Mouse (Mus musculus) forebrain, embryonic 12.5 days (tissue): ENCODE results near the gene Nif3l1. TPM values are rescaled to one million over a fixed set of nuclear protein-coding genes. Genes with fewer than 3 reads are reported as not detected.

Source experiments
- ATAC-seq: fragments of 200-750 bp; cut with Nextera tagmentation; 2 replicates; pipeline ENCODE4 v1.8.0; 2017; ENCODE audit warnings: moderate TSS enrichment; ENCODE audit not compliant: low FRiP score
- H3K27ac ChIP-seq: fragments of 300-500 bp; sonication (generic); 2 replicates; pipeline ENCODE4 v1.5.1; 2016; ENCODE audit warnings: mild to moderate bottlenecking
- H3K27me3 ChIP-seq: fragments of 300-500 bp; sonication (generic); 2 replicates; pipeline ENCODE4 v1.6.1; 2016; ENCODE audit warnings: mild to moderate bottlenecking
- H3K36me3 ChIP-seq: fragments of 300-500 bp; sonication (generic); replicated peaks from 2 replicates; pipeline ENCODE4 v1.6.1; 2016; ENCODE audit warnings: mild to moderate bottlenecking
- H3K4me1 ChIP-seq: fragments of 300-500 bp; sonication (generic); 2 replicates; pipeline ENCODE4 v1.6.1; 2016
- H3K4me2 ChIP-seq: fragments of 300-500 bp; sonication (generic); 2 replicates; pipeline ENCODE4 v1.6.1; 2016; ENCODE audit warnings: mild to moderate bottlenecking, moderate library complexity
- H3K4me3 ChIP-seq: fragments of 300-500 bp; sonication (generic); replicated peaks from 2 replicates; pipeline ENCODE4 v1.5.1; 2016; ENCODE audit warnings: mild to moderate bottlenecking
- H3K9ac ChIP-seq: fragments of 300-500 bp; sonication (generic); 2 replicates; pipeline ENCODE4 v1.6.1; 2016; ENCODE audit warnings: mild to moderate bottlenecking
- H3K9me3 ChIP-seq: fragments of 300-500 bp; sonication (generic); 2 replicates; pipeline ENCODE4 v1.6.1; 2016
- WGBS: fragments of 180-500 bp; shearing (Covaris S2); methylation state at CpG from one replicate; pipeline ENCODE4 v1.1.7; 2016; 5-methylcytosine and 5-hydroxymethylcytosine counted together
- polyA plus RNA-seq: library from polyadenylated mRNA; unstranded; fragments of >200 nt; fragmentation: Nextera tagmentation; extraction: Ambion mirVana; gene quantifications from 2 replicates; pipeline ENCODE4 v1.2.1, GENCODE M21; 2016

Gene Nif3l1
- polyA plus RNA-seq, 1 experiment from 2014 or later: 65.0 TPM

GRCm38 (mm10) chr1:58420032-58420431 is 24.9 kb upstream of the Nif3l1 start:
- WGBS: 91% methylated on average over 10 of the region's 10 CpGs
- no peak overlapping the region for H3K27ac ChIP-seq
- H3K9me3 ChIP-seq: no peaks in the 10 kb centered on the region
- H3K36me3 ChIP-seq: peaks cover 54% of the 10 kb centered on the region
- H3K4me3 ChIP-seq: no peak overlapping the region
- peaks cover 18% of the 10 kb centered on the region for H3K4me1 ChIP-seq
- H3K27me3 ChIP-seq: no peaks in the 10 kb centered on the region
- no peak for ATAC-seq
- H3K9ac ChIP-seq: no peak overlapping the region
- H3K4me2 ChIP-seq: no peak overlapping the region

DNA sequence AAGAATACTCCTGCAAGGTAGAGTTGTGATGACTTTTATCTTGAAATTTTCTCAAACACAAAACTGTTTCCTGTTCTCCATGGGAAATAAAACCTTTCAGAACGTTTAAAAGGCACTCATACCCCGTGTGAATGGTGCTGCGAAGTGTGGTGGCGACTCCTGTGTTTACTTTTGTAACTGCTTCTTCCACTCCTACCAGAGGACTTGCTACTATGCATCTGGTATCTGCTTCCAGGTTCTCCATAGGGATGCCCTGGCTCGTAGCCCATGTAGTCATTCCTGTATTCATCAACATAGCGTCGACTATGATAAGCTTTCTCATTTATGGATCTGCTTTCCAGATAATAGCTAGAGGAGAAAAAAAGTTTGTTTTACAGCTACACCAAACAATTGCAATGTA is 24.0 kb upstream of the Nif3l1 start:
- no peak overlapping the region for H3K4me3 ChIP-seq
- H3K36me3 ChIP-seq: peaks cover 49% of the 10 kb centered on the region
- no peak for ATAC-seq
- no peak overlapping the region for H3K4me2 ChIP-seq
- no peak overlapping the region for H3K9ac ChIP-seq
- peaks cover 18% of the 10 kb centered on the region for H3K4me1 ChIP-seq
- H3K9me3 ChIP-seq: no peaks in the 10 kb centered on the region
- WGBS: 78% methylated on average over 7 of the region's 7 CpGs
- no peaks in the 10 kb centered on the region for H3K27me3 ChIP-seq
- H3K27ac ChIP-seq: no peak overlapping the region

DNA sequence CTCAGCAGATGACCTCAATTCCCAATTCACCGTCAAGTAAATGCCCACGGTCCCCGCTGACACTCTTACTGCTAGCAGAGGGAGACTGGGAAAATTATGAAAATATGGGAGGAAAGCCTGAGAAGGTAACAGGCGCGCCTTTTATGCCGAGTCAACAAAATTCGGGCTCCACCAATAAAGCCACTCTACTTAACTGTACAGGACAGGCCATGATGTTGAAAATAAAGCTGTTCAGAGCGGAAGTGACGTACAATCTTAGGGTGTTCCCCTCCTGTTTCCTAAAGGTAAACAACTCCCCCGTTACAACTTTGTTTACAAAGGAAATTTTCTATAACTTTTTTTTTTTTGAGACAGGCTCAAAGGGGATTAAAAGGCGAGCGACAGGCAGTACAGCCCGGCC is 22.1 kb upstream of the Nif3l1 start:
- H3K4me2 ChIP-seq: peak overlapping the region; percentile 69
- peak overlapping the region; percentile 99 for H3K9ac ChIP-seq
- peak overlapping the region; percentile 99; the same call in 1 of the 2 replicates for H3K27ac ChIP-seq
- no peaks in the 10 kb centered on the region for H3K9me3 ChIP-seq
- no peaks in the 10 kb centered on the region for H3K27me3 ChIP-seq
- H3K4me1 ChIP-seq: peaks cover 18% of the 10 kb centered on the region
- 16% methylated on average over 13 of the region's 13 CpGs for WGBS
- ATAC-seq: peak; percentile 33; the same call in 1 of the 2 replicates
- peaks cover 32% of the 10 kb centered on the region for H3K36me3 ChIP-seq
- peak overlapping the region; percentile 100 for H3K4me3 ChIP-seq

- Histone ChIP-seq H3K9ac (peak within 1 kb of the TSS; percentile 99), H3K4me3 (peak within 1 kb of the TSS; percentile 100), H3K36me3 (peaks cover 24% of the 10 kb centered on the region), H3K27ac (peak within 1 kb of the TSS; percentile 99), H3K4me2 (peak within 1 kb of the TSS; percentile 69), H3K27me3 (no peaks in the 10 kb centered on the region), H3K4me1 (peaks cover 18% of the 10 kb centered on the region), H3K9me3 (no peaks in the 10 kb centered on the region)
- WGBS: under 1% methylated on average over 79 of the region's 79 CpGs
- ATAC-seq: peak; percentile 97
Observed at GRCm38 (mm10) chr1:58423371-58424248, 21.3 kb upstream of the Nif3l1 start, which contains the start of gene Clk1. Clk1 (minus strand) TSS chr1:58424066.

GRCm38 (mm10) chr1:58424551-58424950 is 20.4 kb upstream of the Nif3l1 start:
- peaks cover 16% of the 10 kb centered on the region for H3K36me3 ChIP-seq
- H3K4me2 ChIP-seq: no peak overlapping the region
- 90% methylated on average over 3 of the region's 3 CpGs for WGBS
- no peak overlapping the region for H3K27ac ChIP-seq
- H3K4me3 ChIP-seq: no peak overlapping the region
- H3K9ac ChIP-seq: no peak overlapping the region
- no peak for ATAC-seq
- H3K27me3 ChIP-seq: no peaks in the 10 kb centered on the region
- H3K9me3 ChIP-seq: no peaks in the 10 kb centered on the region
- peaks cover 18% of the 10 kb centered on the region for H3K4me1 ChIP-seq

- no peaks in the 10 kb centered on the region for H3K27me3 ChIP-seq
- ATAC-seq: no peak
- peak overlapping the region; percentile 64 for H3K4me2 ChIP-seq
- peak overlapping the region; percentile 66 for H3K4me3 ChIP-seq
- H3K4me1 ChIP-seq: peaks cover 26% of the 10 kb centered on the region
- WGBS: 12% methylated on average over 10 of the region's 10 CpGs
- H3K27ac ChIP-seq: peak overlapping the region; percentile 88
- no peaks in the 10 kb centered on the region for H3K9me3 ChIP-seq
- H3K36me3 ChIP-seq: peaks cover 36% of the 10 kb centered on the region
- H3K9ac ChIP-seq: peak overlapping the region; percentile 79
Observed at GRCm38 (mm10) chr1:58444691-58445090, 260 bp upstream of the Nif3l1 start.

GRCm38 (mm10) chr1:58445861-58446260 is 910 bp downstream of the Nif3l1 start:
- Histone ChIP-seq H3K27me3 (no peaks in the 10 kb centered on the region), H3K9ac (peak overlapping the region; percentile 79), H3K9me3 (no peaks in the 10 kb centered on the region), H3K4me1 (peaks cover 26% of the 10 kb centered on the region), H3K4me2 (peak overlapping the region; percentile 64), H3K27ac (peak overlapping the region; percentile 88), H3K36me3 (peaks cover 35% of the 10 kb centered on the region), H3K4me3 (peak overlapping the region; percentile 66)
- WGBS: 7% methylated on average over 11 of the region's 11 CpGs
- ATAC-seq: 0 out of 2 replicates have a peak, but pooled peaks have one; percentile 10

- peaks cover 45% of the 10 kb centered on the region for H3K36me3 ChIP-seq
- H3K9ac ChIP-seq: no peak overlapping the region
- no peaks in the 10 kb centered on the region for H3K27me3 ChIP-seq
- peaks cover 26% of the 10 kb centered on the region for H3K4me1 ChIP-seq
- no peak overlapping the region for H3K4me3 ChIP-seq
- no peak for ATAC-seq
- H3K27ac ChIP-seq: no peak overlapping the region
- H3K4me2 ChIP-seq: no peak overlapping the region
- no peaks in the 10 kb centered on the region for H3K9me3 ChIP-seq
- 96% methylated on average over 7 of the region's 7 CpGs for WGBS
Observed at GRCm38 (mm10) chr1:58447766-58448165, 2.8 kb downstream of the Nif3l1 start.

- H3K27me3 ChIP-seq: no peaks in the 10 kb centered on the region
- 90% methylated on average over 7 of the region's 7 CpGs for WGBS
- H3K9ac ChIP-seq: no peak overlapping the region
- H3K9me3 ChIP-seq: no peaks in the 10 kb centered on the region
- no peak overlapping the region for H3K4me3 ChIP-seq
- ATAC-seq: no peak
- no peak overlapping the region for H3K4me2 ChIP-seq
- H3K36me3 ChIP-seq: peaks cover 52% of the 10 kb centered on the region
- H3K27ac ChIP-seq: no peak overlapping the region
- peaks cover 26% of the 10 kb centered on the region for H3K4me1 ChIP-seq
Observed at GRCm38 (mm10) chr1:58448396-58448795, 3.4 kb downstream of the Nif3l1 start.

- 95% methylated on average over 6 of the region's 6 CpGs for WGBS
- H3K4me3 ChIP-seq: no peak overlapping the region
- peaks cover 88% of the 10 kb centered on the region for H3K36me3 ChIP-seq
- no peaks in the 10 kb centered on the region for H3K27me3 ChIP-seq
- no peak overlapping the region for H3K27ac ChIP-seq
- no peak overlapping the region for H3K4me2 ChIP-seq
- no peaks in the 10 kb centered on the region for H3K4me1 ChIP-seq
- ATAC-seq: no peak
- H3K9me3 ChIP-seq: no peaks in the 10 kb centered on the region
- H3K9ac ChIP-seq: no peak overlapping the region
Observed at GRCm38 (mm10) chr1:58454316-58454715, 9.4 kb downstream of the Nif3l1 start.

DNA sequence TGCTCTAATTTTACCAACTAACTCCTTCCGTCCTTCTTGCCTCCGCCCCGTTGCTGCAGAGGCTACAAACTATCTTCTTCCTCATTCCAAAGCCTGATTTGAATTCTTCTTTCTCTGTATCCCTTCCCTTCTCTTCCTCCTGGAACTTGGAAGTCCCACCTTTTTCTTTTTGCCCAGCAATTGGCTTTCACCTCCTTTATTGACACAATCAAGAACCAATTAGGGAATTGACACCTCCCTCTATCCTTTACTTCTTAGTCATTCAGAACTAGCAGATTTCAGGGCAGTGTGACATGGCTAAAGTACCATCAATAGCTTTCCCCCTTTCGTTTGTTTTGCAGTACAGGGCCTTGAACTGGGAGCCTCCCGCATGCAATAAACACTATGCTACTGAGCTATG is 13.2 kb downstream of the Nif3l1 start:
- Histone ChIP-seq H3K9ac (no peak overlapping the region), H3K4me3 (no peak overlapping the region), H3K27ac (no peak overlapping the region), H3K27me3 (no peaks in the 10 kb centered on the region), H3K4me2 (no peak overlapping the region), H3K9me3 (no peaks in the 10 kb centered on the region), H3K4me1 (no peaks in the 10 kb centered on the region), H3K36me3 (peaks cover 95% of the 10 kb centered on the region)
- WGBS: 90% methylated on average over 5 of the region's 5 CpGs
- ATAC-seq: no peak

DNA sequence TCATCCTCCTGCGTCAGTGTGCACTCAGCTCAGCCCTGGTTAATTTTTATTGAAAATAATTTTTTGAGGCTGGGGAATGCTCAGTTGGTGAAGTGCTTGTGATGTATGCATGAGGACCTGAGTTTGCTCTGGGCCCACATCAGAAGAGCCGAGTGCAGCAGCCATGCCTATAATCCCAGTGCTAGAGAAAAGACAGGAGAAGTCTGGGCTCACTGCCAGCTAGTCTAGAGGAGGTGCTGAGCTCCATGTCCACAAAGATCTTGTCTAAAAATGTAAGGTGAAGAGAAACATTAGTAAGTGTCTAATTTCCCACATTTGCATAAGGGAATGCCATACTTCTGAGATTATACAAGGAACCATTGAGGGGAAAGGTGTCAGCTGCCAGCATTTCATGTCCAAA is 13.9 kb downstream of the Nif3l1 start:
- Histone ChIP-seq H3K36me3 (peaks cover 95% of the 10 kb centered on the region), H3K27me3 (no peaks in the 10 kb centered on the region), H3K9me3 (no peaks in the 10 kb centered on the region), H3K9ac (no peak overlapping the region), H3K4me2 (no peak overlapping the region), H3K27ac (no peak overlapping the region), H3K4me3 (no peak overlapping the region), H3K4me1 (no peaks in the 10 kb centered on the region)
- ATAC-seq: no peak
- WGBS: 83% methylated on average over 2 of the region's 2 CpGs

DNA sequence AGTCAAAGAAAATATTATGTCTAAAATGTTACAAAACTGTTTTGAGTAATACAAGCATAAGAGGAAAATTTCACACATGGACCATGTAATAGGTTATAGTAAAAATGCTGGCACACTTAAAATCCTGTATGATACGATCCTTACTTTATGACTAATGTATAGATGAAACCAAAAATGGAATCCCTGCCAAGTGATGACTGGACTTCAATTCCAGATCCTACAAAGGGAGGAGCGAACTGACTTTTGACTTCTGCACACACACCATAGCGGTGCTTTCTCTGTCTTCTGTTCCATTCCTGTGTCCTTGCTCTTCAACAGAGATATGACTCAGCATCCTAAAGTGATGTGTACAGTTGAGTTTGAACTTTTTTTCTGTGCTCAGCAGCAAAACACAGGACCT is 15.6 kb downstream of the Nif3l1 start:
- H3K36me3 ChIP-seq: peaks cover 95% of the 10 kb centered on the region
- no peak for ATAC-seq
- H3K27ac ChIP-seq: no peak overlapping the region
- no peaks in the 10 kb centered on the region for H3K27me3 ChIP-seq
- no peaks in the 10 kb centered on the region for H3K9me3 ChIP-seq
- no peak overlapping the region for H3K4me2 ChIP-seq
- no peak overlapping the region for H3K9ac ChIP-seq
- no peaks in the 10 kb centered on the region for H3K4me1 ChIP-seq
- no peak overlapping the region for H3K4me3 ChIP-seq
- WGBS: 92% methylated on average over 3 of the region's 3 CpGs
